Mouse (Mus musculus) bone marrow macrophage, adult 2 months (primary cell): ENCODE measurements around the gene Chchd4.

Source experiments
- CTCF ChIP-seq: IDR thresholded peaks from 2 replicates; pipeline ENCODE4 v1.5.1; 2012; ENCODE audit warnings: low read depth, mild to moderate bottlenecking, low read length, moderate library complexity
- POLR2A ChIP-seq: IDR thresholded peaks from 2 replicates; pipeline ENCODE4 v1.6.1; 2012; ENCODE audit warnings: mild to moderate bottlenecking, low read depth, low read length, borderline replicate concordance

DNA sequence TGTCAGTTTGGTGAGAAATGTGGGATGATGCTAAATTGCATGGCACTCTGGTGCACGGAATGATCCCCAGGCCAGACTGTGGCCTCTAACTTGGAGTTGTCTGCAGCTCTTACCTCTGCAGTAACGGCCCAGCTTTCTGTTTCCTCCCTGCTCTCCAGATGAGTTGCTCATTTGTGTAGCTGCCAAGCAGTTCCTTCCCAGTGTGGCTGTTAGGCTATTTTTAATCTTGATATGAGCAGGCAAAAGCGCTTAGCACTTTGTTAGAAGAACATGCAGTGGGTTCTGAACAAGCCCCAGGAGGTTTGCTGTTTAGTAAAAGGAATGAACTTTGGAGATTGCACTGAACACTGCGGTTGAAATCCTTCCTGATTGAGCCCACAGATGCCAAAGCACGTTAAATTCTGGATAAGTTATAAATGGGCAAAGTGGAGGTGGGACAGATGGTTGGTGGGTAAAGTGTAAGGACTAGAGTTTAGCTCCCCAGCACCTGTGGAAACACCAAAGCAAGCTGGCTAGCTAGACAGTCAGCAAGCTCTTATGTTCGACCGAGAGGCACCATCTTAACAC, 45.2 kb upstream of the Chchd4 start:
- no peak for TF ChIP-seq CTCF
- TF ChIP-seq POLR2A, result no peak
